Mouse (Mus musculus): ENCODE measurements around the gene Chmp4b. TPM values are rescaled to one million over a fixed set of nuclear protein-coding genes. Genes with fewer than 3 reads are reported as not detected.

Chmp4b gene
- polyA plus RNA-seq, 1 experiment from 2014 or later = 9.9 TPM

DNA sequence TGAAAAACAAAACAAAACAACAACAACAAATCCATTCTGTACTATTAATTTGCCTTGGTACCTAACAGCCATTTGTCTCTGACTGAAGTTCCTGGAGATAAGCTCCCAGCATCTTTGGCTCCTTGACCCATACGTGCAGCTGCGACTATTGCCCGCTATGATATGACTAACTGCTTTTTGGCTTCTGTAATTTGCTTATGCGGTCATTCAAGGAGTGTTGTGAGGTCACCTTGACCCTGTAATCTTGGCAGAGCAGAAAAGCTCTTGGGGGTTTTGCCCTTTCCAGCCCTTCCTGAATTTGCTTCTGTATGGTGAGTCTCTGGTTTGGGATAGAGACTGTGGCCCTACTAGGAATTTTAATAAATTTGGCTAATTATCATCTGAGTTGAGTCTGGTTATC lies 65.1 kb downstream of the Chmp4b start:
- WGBS (ENCODE audit: insufficient replicate concordance) = 52% methylated on average over 4 of the region's 4 CpGs
- Histone ChIP-seq H3K27me3 (ENCODE audit: control insufficient read depth, insufficient read depth, low read depth, low read length) (no peaks in the 10 kb centered on the region), H3K4me1 (ENCODE audit: control insufficient read depth, low read depth, low read length) (no peaks in the 10 kb centered on the region; the same call in 1 of the 2 replicates), H3K4me3 (ENCODE audit: low read depth, low read length) (no peak overlapping the region), H3K27ac (ENCODE audit: low read length) (no peak overlapping the region), H3K4me2 (ENCODE audit: low read depth, low read length) (no peak overlapping the region), H3K9me3 (replicated peaks; ENCODE audit: control insufficient read depth, low read length) (no peaks in the 10 kb centered on the region), H3K36me3 (ENCODE audit: control insufficient read depth, insufficient read depth) (no peaks in the 10 kb centered on the region), H3K9ac (ENCODE audit: low read depth, low read length) (no peak overlapping the region)
- ATAC-seq (ENCODE audit: low read depth) = no peak

DNA sequence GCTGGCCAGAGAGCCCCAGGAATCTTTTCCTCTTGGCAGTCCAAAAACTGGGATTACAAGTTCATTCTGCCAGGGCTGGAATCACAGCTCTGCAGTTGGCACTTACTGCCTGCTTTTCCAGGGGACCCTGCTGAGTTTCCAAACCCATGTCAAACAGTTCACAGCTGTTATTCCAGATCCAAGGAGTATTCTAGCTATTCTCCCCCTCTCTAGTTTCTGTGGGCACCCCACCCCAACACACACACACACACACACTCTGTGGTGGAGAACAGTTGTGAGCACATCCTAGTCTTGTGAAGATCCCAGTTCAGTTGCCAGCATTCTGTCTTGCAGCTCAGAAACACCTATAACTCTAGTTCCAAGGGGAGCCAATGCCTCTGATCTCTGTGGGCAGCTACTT lies 65.6 kb downstream of the Chmp4b start:
- Histone ChIP-seq H3K4me2 (ENCODE audit: low read depth, low read length) (no peak overlapping the region), H3K36me3 (ENCODE audit: control insufficient read depth, insufficient read depth) (no peaks in the 10 kb centered on the region), H3K4me1 (ENCODE audit: control insufficient read depth, low read depth, low read length) (no peaks in the 10 kb centered on the region; the same call in 1 of the 2 replicates), H3K27ac (ENCODE audit: low read length) (no peak overlapping the region), H3K9me3 (replicated peaks; ENCODE audit: control insufficient read depth, low read length) (no peaks in the 10 kb centered on the region), H3K4me3 (ENCODE audit: low read depth, low read length) (no peak overlapping the region), H3K27me3 (ENCODE audit: control insufficient read depth, insufficient read depth, low read depth, low read length) (no peaks in the 10 kb centered on the region), H3K9ac (ENCODE audit: low read depth, low read length) (no peak overlapping the region)
- ATAC-seq (ENCODE audit: low read depth) = no peak

DNA sequence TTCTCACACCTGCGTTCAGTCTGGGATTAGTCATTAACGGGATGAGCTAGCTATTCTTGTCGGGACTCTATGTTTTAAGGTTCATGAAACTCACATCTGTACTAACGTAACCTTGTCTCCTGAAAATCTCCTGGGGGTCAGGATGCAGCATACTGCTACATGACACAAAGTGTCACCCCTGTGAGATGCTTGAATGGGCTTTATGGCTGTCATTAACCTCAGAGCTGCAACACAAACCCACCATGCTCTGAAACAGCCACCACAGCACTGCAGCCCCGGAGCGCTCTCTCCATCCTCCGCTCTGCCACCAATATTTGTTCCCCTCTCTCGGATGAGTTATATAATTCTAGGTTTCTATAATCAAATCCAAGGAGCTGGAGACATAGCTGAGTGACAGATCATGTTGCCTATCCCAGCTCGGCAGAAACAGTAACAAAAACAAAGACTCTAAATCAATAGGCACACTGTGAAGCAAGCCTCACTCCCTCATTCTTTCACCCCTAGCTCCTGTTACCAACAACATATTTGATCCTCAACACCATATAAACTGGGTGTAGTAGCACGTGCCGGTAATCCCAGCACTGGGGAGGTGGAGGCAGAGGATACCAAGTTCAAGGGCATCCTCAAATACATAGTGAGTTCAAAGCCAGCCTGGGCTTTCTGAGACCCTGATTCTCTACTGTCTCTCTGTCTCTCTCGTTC lies 67.5 kb downstream of the Chmp4b start:
- Histone ChIP-seq H3K4me2 (ENCODE audit: low read depth, low read length) (no peak overlapping the region), H3K36me3 (ENCODE audit: control insufficient read depth, insufficient read depth) (no peaks in the 10 kb centered on the region), H3K4me3 (ENCODE audit: low read depth, low read length) (no peak overlapping the region), H3K4me1 (ENCODE audit: control insufficient read depth, low read depth, low read length) (no peaks in the 10 kb centered on the region), H3K9ac (ENCODE audit: low read depth, low read length) (no peak overlapping the region), H3K27ac (ENCODE audit: low read length) (no peak overlapping the region), H3K9me3 (replicated peaks; ENCODE audit: control insufficient read depth, low read length) (no peaks in the 10 kb centered on the region), H3K27me3 (ENCODE audit: control insufficient read depth, insufficient read depth, low read depth, low read length) (no peaks in the 10 kb centered on the region)
- WGBS (ENCODE audit: insufficient replicate concordance) = 68% methylated on average over 12 of the region's 12 CpGs
- ATAC-seq (ENCODE audit: low read depth) = no peak

DNA sequence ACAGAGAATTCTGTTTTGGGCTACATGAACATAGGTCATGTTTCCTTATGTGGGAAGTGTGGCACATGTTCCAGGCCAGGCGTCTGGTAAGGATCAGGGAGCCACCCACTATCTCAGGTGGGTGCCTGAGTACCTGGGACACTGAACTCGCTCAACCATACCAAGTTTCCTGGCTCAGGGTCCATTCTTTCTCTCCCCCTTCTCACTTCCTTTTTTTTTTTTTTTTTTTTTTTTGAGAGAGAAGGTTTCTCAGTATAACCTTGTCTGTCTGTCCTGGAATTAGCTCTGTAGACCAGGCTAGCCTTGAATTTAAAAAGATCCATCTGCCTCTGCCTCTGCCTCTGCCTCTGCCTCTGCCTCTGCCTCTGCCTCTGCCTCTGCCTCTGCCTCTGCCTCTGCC lies 68.8 kb downstream of the Chmp4b start:
- Histone ChIP-seq H3K27ac (ENCODE audit: low read length) (no peak overlapping the region), H3K27me3 (ENCODE audit: control insufficient read depth, insufficient read depth, low read depth, low read length) (no peaks in the 10 kb centered on the region), H3K9me3 (replicated peaks; ENCODE audit: control insufficient read depth, low read length) (no peaks in the 10 kb centered on the region), H3K4me1 (ENCODE audit: control insufficient read depth, low read depth, low read length) (no peaks in the 10 kb centered on the region), H3K9ac (ENCODE audit: low read depth, low read length) (no peak overlapping the region), H3K4me2 (ENCODE audit: low read depth, low read length) (no peak overlapping the region), H3K36me3 (ENCODE audit: control insufficient read depth, insufficient read depth) (no peaks in the 10 kb centered on the region), H3K4me3 (ENCODE audit: low read depth, low read length) (no peak overlapping the region)
- no peak for ATAC-seq (ENCODE audit: low read depth)
- 51% methylated on average over 2 of the region's 2 CpGs for WGBS (ENCODE audit: insufficient replicate concordance)

DNA sequence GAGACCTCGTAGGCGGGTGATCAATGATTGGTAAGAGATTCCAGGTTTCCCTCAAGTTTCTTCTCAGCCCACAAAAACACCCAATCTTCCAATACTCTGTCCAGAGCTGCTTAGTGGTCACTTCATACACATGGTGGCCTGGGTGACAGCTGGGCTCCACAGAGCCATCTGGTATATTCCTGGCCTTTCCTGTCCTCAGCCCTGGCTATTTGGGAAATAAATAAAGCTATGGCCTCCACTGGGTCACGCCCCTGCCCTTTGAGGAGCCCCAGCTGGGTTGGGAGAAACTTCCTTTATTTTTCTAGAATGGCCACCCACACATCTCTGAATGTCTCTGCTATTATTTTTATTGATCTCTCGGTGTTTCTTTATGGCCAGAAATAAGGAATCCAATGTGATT lies 72.0 kb downstream of the Chmp4b start:
- no peak overlapping the region for H3K4me2 ChIP-seq (ENCODE audit: low read depth, low read length)
- no peaks in the 10 kb centered on the region for H3K27me3 ChIP-seq (ENCODE audit: control insufficient read depth, insufficient read depth, low read depth, low read length)
- no peaks in the 10 kb centered on the region for H3K4me1 ChIP-seq (ENCODE audit: control insufficient read depth, low read depth, low read length)
- no peaks in the 10 kb centered on the region for H3K36me3 ChIP-seq (ENCODE audit: control insufficient read depth, insufficient read depth)
- no peak overlapping the region for H3K4me3 ChIP-seq (ENCODE audit: low read depth, low read length)
- no peak overlapping the region for H3K9ac ChIP-seq (ENCODE audit: low read depth, low read length)
- no peak for ATAC-seq (ENCODE audit: low read depth)
- 66% methylated on average over 4 of the region's 4 CpGs for WGBS (ENCODE audit: insufficient replicate concordance)
- no peaks in the 10 kb centered on the region for H3K9me3 ChIP-seq (replicated peaks; ENCODE audit: control insufficient read depth, low read length)
- no peak overlapping the region for H3K27ac ChIP-seq (ENCODE audit: low read length)

DNA sequence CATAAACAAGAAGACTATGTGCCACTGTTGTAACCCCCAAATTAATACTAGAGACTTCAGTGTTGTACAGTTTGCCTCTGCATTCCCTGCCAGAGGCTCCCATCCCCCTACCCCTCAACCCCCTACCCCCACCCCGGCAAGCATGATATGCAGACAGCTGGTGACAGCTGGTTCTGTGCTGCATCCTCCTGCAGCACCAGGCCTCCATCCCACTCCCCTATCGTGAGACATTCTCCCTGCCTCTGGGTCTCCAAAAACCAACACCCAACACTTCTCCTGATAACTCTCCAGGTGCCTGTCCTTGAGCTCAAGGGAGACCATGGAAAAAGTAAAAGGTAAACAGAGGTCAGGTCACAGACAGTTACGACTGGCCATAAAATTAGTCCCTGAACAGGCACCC lies 78.2 kb downstream of the Chmp4b start:
- H3K27ac ChIP-seq (ENCODE audit: low read length) = no peak overlapping the region

DNA sequence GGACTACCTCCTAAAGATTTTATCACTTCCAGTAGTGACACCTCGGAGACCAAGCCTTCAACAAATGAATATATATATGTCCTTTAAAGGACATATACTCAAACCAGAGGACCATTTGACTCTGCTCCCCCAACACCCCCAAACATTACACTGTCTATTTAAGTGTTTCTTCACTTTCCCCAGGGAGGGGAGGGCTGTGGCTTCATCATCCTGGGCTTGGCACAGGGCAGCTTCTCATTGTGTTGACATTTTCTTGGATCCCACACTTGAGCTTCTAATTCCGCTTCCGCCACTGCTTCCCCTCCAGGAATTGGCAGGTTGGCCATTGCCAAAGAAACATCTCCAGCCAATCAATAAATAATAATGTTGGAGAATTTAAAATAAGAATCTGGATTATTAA lies 79.3 kb downstream of the Chmp4b start:
- Histone ChIP-seq H3K9me3 (replicated peaks; ENCODE audit: control insufficient read depth, low read length) (no peaks in the 10 kb centered on the region), H3K4me3 (ENCODE audit: low read depth, low read length) (no peak overlapping the region), H3K4me2 (ENCODE audit: low read depth, low read length) (no peak overlapping the region), H3K4me1 (ENCODE audit: control insufficient read depth, low read depth, low read length) (no peaks in the 10 kb centered on the region), H3K27me3 (ENCODE audit: control insufficient read depth, insufficient read depth, low read depth, low read length) (no peaks in the 10 kb centered on the region), H3K27ac (ENCODE audit: low read length) (no peak overlapping the region), H3K36me3 (ENCODE audit: control insufficient read depth, insufficient read depth) (no peaks in the 10 kb centered on the region), H3K9ac (ENCODE audit: low read depth, low read length) (no peak overlapping the region)
- WGBS (ENCODE audit: insufficient replicate concordance) = 69% methylated on average over 3 of the region's 3 CpGs
- ATAC-seq (ENCODE audit: low read depth) = no peak

More for the DNA sequence above, 78.2 kb downstream of the Chmp4b start:
- Histone ChIP-seq H3K36me3 (ENCODE audit: control insufficient read depth, insufficient read depth) (no peaks in the 10 kb centered on the region), H3K9ac (ENCODE audit: low read depth, low read length) (no peak overlapping the region), H3K4me1 (ENCODE audit: control insufficient read depth, low read depth, low read length) (no peaks in the 10 kb centered on the region), H3K4me3 (ENCODE audit: low read depth, low read length) (no peak overlapping the region), H3K9me3 (replicated peaks; ENCODE audit: control insufficient read depth, low read length) (no peaks in the 10 kb centered on the region), H3K4me2 (ENCODE audit: low read depth, low read length) (no peak overlapping the region), H3K27me3 (ENCODE audit: control insufficient read depth, insufficient read depth, low read depth, low read length) (no peaks in the 10 kb centered on the region)
- WGBS (ENCODE audit: insufficient replicate concordance) = 34% methylated on average over 3 of the region's 3 CpGs
- ATAC-seq (ENCODE audit: low read depth) = no peak

DNA sequence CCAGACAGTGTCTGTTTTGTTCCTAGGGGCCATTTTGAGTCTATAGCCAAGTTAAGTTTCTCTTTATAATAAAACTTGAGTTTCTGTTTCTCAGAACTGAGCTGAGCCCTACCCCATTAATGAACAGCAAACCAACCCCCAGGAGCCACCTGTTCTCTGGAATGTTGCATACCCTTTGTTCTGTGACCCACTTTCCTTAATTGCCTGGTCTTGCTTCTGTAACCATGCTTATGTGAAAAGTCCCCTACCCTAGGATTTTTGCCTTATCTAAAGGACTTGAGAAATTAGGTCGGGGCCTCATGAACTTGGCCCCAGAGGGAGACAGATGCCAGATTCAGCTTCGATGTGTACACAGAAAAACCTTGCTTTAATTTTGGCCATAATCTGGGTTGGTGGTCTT lies 80.4 kb downstream of the Chmp4b start:
- Histone ChIP-seq H3K27ac (ENCODE audit: low read length) (no peak overlapping the region), H3K27me3 (ENCODE audit: control insufficient read depth, insufficient read depth, low read depth, low read length) (no peaks in the 10 kb centered on the region), H3K9ac (ENCODE audit: low read depth, low read length) (no peak overlapping the region), H3K4me2 (ENCODE audit: low read depth, low read length) (no peak overlapping the region), H3K36me3 (ENCODE audit: control insufficient read depth, insufficient read depth) (no peaks in the 10 kb centered on the region), H3K4me3 (ENCODE audit: low read depth, low read length) (no peak overlapping the region), H3K9me3 (replicated peaks; ENCODE audit: control insufficient read depth, low read length) (no peaks in the 10 kb centered on the region), H3K4me1 (ENCODE audit: control insufficient read depth, low read depth, low read length) (no peaks in the 10 kb centered on the region)
- no peak for ATAC-seq (ENCODE audit: low read depth)
- WGBS (ENCODE audit: insufficient replicate concordance) = 48% methylated on average over 2 of the region's 2 CpGs

DNA sequence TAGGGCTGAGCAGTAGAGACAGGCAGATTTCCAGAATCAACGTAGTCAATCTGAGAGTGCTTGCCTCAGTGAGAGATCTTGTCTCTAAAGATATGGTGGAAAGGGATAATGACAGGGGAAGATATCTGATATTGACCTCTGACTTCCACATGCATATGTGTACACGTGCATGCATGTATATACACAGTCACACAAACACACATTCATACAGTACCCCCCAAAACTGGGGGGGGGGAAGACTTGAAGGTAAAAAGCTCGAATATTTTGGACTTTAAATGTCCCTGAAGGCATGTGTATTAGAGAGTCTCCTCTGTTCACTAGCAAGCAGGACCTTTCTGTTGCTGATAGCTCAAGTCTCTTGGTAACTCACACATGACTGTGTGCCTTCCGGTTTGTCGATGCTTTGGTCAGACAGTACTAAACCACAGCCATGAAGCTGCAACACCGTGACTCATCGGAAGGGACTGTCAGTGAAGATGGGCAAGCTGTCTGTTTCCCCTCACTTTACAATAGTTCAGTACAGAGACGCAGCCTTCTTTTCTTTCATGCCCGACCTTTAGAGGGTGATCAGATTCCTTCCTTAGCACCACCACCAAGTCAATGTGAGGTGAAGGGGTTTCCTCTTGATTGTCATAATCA lies 81.1 kb downstream of the Chmp4b start:
- no peak for ATAC-seq (ENCODE audit: low read depth)
- Histone ChIP-seq H3K4me3 (ENCODE audit: low read depth, low read length) (no peak overlapping the region), H3K27ac (ENCODE audit: low read length) (no peak overlapping the region), H3K4me2 (ENCODE audit: low read depth, low read length) (no peak overlapping the region), H3K4me1 (ENCODE audit: control insufficient read depth, low read depth, low read length) (no peaks in the 10 kb centered on the region), H3K9me3 (replicated peaks; ENCODE audit: control insufficient read depth, low read length) (no peaks in the 10 kb centered on the region), H3K9ac (ENCODE audit: low read depth, low read length) (no peak overlapping the region), H3K36me3 (ENCODE audit: control insufficient read depth, insufficient read depth) (no peaks in the 10 kb centered on the region), H3K27me3 (ENCODE audit: control insufficient read depth, insufficient read depth, low read depth, low read length) (no peaks in the 10 kb centered on the region)
- WGBS (ENCODE audit: insufficient replicate concordance) = 32% methylated on average over 9 of the region's 9 CpGs
